Mouse (Mus musculus) G1E (cell line): Measurements from ENCODE around the gene Cabp2.

Source experiments
- CTCF ChIP-seq: IDR thresholded peaks from 2 replicates; pipeline ENCODE4 v1.5.1; 2012; ENCODE audit warnings: low read depth, low read length, inconsistent platforms, mixed read lengths
- TAL1 ChIP-seq: conservative IDR thresholded peaks from 2 replicates; pipeline ENCODE4 v1.6.1; 2012; ENCODE audit warnings: low read depth, low read length, inconsistent platforms, mixed read lengths

- TF ChIP-seq CTCF (no peak), TAL1 (no peak)
Measured at GRCm38 (mm10) chr19:4113806-4114230, 32.4 kb downstream of the Cabp2 start.
